Mouse (Mus musculus) CD8-positive naive resting alpha-beta T cell, adult 2 months (primary cell): Measurements from ENCODE around the gene Bscl2.
"Not testable (repeated sequence)": the region's sequence is repeated elsewhere in the genome, so short reads cannot be mapped to it uniquely, and the experiment has no call there.

Source experiments
- DNase-seq, 2 experiments: peaks; one replicate each; pipeline ENCODE4 v3.0.0; 2022; ENCODE audit warnings: low read depth in 2 of 2, low spot score in 2 of 2

Gene Bscl2

GRCm38 (mm10) chr19:8830664-8831063, 6.6 kb upstream of the Bscl2 start:
- DNase-seq, result no peak

- DNase-seq, result no peak
Observed at GRCm38 (mm10) chr19:8831262-8831661, 6.0 kb upstream of the Bscl2 start.

- no peak for DNase-seq
Observed at GRCm38 (mm10) chr19:8832971-8833370, 4.3 kb upstream of the Bscl2 start.

- not testable (repeated sequence) for DNase-seq
Observed at GRCm38 (mm10) chr19:8836327-8836726, 940 bp upstream of the Bscl2 start.

- DNase-seq, result no peak
Observed at GRCm38 (mm10) chr19:8838041-8838730, 919 bp downstream of the Bscl2 start.

- DNase-seq, result no peak
Observed at GRCm38 (mm10) chr19:8839103-8839907, 2.0 kb downstream of the Bscl2 start, which contains the start of gene Gng3. TSS of gene Gng3 (minus strand) at chr19:8839194.

GRCm38 (mm10) chr19:8839908-8840791, 2.9 kb downstream of the Bscl2 start:
- DNase-seq, result peak in 1 of 2 experiments; percentile 26

GRCm38 (mm10) chr19:8841012-8841411, 3.7 kb downstream of the Bscl2 start:
- no peak for DNase-seq

GRCm38 (mm10) chr19:8842961-8843360, 5.7 kb downstream of the Bscl2 start:
- DNase-seq, result no peak

- peak; percentile 71 to 88 for DNase-seq
Observed at GRCm38 (mm10) chr19:8844371-8845129, 7.3 kb downstream of the Bscl2 start.

- no peak for DNase-seq
Observed at GRCm38 (mm10) chr19:8848356-8848755, 11.1 kb downstream of the Bscl2 start.

GRCm38 (mm10) chr19:8850402-8850901, 13.2 kb downstream of the Bscl2 start, which contains the start of gene Lrrn4cl:
TSS of gene Lrrn4cl (plus strand) at chr19:8850768.
- no peak for DNase-seq

- no peak for DNase-seq
Observed at GRCm38 (mm10) chr19:8851639-8852038, 14.4 kb downstream of the Bscl2 start.

GRCm38 (mm10) chr19:8852236-8852928, 15.1 kb downstream of the Bscl2 start:
- DNase-seq, result no peak

GRCm38 (mm10) chr19:8853117-8853516, 15.8 kb downstream of the Bscl2 start:
- no peak for DNase-seq

- DNase-seq, result no peak
Observed at GRCm38 (mm10) chr19:8857689-8858088, 20.4 kb downstream of the Bscl2 start.

GRCm38 (mm10) chr19:8859018-8859417, 21.8 kb downstream of the Bscl2 start:
- peak; percentile 43 to 47 for DNase-seq

- DNase-seq, result no peak
Observed at GRCm38 (mm10) chr19:8864265-8864664, 27.0 kb downstream of the Bscl2 start.

GRCm38 (mm10) chr19:8870381-8870780, 33.1 kb downstream of the Bscl2 start:
- DNase-seq, result not testable (repeated sequence)

- no peak for DNase-seq
Observed at GRCm38 (mm10) chr19:8870838-8871237, 33.6 kb downstream of the Bscl2 start.
